Mouse (Mus musculus) cerebellum, adult 9-10 months (tissue): ENCODE measurements around the gene Cym.

Source experiments
- DNase-seq: peaks from one replicate; pipeline ENCODE4 v3.0.0; 2022

The Cym gene

DNA sequence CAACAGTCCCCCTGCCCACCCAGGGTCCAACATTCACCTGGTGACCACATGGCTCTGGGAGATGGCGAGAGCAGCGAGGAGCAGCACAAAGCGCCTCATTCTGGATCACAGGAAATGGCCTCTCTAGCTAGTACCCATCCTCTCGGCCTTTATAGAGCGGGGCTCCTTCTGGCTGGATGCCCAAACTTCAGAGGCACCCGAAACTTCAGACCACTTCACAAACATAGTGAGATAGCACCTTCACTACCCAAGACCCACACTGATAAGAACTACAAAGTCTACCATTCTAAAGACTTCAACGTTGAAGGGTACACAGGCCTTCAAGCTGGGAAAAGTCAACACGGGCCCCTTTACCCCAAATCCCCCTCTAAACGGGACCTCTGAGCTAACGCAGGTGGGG, at the start of gene Cym:
Gene Cym, minus strand, starts transcription at position 125 of the 400 bp plus-strand sequence.
- no peak for DNase-seq

DNA sequence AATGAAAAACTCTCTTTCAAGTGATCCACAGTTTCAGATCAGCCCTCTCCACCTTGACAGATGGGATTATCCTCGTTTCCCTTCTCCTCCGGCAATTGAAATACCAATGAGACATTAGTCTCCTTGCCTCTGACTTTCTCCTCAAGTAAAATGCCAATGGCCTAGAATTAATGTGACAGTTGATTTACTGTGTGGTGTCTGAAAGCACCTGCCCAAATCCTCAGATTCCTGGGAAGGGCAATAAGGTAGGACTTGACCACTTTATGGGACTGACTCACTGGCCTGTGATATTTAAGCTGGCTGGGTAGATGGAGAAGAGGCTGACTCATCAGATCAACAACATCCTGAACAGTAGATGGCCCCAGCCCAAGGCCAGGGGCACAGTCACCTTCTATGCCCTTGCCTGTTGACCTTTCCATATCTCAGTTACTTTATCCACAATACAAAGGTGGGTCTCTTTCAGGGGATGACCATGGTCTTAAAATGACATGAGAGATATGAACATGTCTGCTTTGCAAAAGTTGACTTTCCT, 45.3 kb upstream of the Cym start:
- DNase-seq = no peak

DNA sequence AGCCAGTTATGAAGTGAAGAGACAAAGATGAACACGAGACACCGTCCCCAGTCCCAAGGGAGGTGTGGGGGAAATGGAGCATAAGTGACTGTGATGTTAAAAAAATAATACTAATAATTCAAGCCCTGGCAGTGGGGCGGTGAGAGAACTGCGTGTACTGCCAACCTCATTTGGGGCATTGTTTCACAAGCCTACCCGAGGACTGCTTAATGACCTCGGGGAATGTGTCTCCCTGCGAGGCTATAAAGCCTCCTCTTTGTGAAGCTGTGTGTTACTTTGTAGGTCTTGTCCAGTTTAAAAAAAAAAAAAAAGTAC, 40.3 kb upstream of the Cym start:
- no peak for DNase-seq

GRCm38 (mm10) chr3:107260956-107261850, 39.7 kb upstream of the Cym start:
- no peak for DNase-seq

DNA sequence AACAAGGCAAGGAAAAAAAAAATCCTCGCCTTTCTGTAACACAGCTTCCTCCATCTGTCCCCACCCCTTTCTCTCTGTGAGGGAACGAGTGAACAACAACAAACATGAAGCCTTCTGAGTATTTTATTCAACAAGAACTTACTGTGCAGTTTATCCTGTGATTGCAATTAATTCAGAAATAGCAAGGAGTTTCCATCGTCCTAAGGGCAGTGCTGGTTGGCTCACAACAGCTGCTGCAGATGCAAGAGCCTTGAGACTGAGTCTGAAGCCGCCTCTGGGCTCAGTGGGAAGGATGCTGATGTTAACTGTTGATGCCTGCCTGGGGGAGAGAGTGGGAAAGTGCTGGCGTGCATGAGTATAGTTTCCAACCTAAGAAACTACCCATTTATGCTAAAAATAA, 36.4 kb upstream of the Cym start:
- DNase-seq = no peak

GRCm38 (mm10) chr3:107256724-107257123, 35.2 kb upstream of the Cym start:
- DNase-seq = no peak

DNA sequence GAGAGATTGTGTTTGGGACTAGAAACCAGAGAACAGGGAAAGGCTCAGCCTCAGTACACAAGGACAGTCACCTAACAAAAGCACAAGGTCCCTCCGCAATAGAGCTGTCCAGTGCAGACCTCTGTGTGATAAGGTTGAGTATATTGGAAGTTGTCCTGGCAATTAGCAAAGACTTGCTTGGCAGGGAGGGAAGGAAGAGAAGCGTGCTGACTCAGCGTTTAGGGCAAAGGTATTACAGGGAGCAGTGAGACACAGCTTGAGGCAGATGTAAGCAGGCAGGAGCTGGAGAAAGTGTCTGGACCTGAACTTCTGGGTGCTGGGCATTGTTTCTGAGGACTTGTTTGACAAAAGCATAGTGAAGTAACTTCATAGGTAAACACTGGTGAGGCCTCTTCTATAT, 34.5 kb upstream of the Cym start:
- no peak for DNase-seq

DNA sequence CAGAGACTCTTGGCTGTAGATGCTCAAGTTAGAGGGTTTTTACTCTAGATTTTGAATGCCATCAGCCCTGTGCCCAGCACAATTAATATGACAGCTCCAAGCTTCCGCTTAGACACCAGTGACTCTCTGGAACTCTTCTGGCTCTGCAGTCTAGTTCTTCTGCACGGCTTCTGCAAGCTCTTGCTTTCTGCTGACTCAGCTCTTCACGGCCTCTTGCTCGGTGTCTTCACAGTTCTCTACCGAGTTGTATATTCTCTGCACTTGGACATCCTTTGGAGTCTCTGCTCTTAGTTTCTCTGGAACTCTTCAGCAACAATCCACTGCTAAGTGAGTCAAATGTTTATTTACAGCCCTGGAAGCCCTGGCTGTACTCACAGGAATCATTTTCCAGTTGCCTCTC, 32.4 kb upstream of the Cym start:
- no peak for DNase-seq

- DNase-seq = no peak
Observed at GRCm38 (mm10) chr3:107252035-107252434, 30.5 kb upstream of the Cym start.

GRCm38 (mm10) chr3:107250320-107250719, 28.8 kb upstream of the Cym start:
- no peak for DNase-seq

DNA sequence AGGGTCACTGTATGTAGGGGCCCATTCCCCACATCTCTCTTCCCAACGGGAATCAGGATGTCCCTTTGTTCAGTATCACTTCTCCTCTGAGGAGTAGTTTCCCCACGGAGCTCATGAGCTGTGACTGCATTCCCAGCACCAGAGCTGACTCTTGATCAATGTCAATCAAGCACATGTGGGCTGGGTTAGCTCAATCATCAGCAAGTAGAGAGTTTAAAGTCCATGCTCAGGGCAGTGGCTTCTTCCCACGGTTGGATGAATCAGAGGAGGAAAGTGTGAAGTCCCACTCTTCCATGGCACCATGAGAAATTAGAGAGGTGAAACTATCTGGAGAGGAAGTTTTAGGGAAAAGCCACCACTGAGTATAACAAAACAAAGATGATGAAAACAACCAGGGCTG, 27.5 kb upstream of the Cym start:
- DNase-seq = no peak

GRCm38 (mm10) chr3:107246876-107247275, 25.3 kb upstream of the Cym start:
- DNase-seq = no peak

- DNase-seq = no peak
Observed at GRCm38 (mm10) chr3:107241389-107242094, 20.0 kb upstream of the Cym start.

DNA sequence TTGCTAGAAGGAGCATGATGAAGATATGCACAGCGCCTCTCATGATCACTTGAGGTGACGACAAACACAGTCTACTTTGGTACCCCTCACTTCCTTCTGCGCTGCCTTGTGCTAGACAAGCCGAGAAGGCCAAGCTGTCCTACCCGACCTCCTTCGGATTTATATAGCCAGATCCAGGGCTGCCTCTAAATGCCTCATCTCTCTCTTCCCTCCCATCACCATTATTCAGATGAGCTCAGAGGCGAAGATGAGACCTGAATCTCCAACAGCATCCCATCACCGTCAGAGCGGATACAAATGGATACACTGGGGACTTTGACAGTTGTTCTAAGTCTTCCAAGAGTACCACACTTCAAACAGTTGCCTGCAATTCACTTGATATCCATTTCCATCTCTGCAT, 18.1 kb upstream of the Cym start, which contains the start of gene Prok1:
Gene Prok1, minus strand, starts transcription at position 101 of the 400 bp plus-strand sequence.
- no peak for DNase-seq

GRCm38 (mm10) chr3:107238471-107238980, 17.0 kb upstream of the Cym start:
- no peak for DNase-seq

- DNase-seq = no peak
Observed at GRCm38 (mm10) chr3:107238051-107238450, 16.5 kb upstream of the Cym start.

DNA sequence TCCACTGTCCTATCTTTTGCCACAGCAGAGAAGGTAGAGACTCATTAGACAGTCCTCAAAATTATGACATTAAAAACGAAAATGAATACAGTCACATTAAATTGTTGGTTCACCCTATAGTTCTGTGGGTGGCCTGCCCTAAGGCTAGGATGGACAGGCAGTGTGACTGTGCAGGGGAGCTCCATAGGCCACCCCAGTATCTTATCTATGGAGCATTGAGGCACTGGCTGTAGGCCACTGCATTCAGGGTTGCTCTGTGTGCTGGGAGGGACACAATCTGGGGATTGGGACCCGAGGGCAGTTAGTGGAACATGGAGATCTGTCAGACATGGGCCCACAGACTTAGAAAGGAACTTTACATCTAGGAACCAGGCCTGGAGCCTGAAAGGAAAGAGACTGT, 12.4 kb upstream of the Cym start:
- DNase-seq = no peak

DNA sequence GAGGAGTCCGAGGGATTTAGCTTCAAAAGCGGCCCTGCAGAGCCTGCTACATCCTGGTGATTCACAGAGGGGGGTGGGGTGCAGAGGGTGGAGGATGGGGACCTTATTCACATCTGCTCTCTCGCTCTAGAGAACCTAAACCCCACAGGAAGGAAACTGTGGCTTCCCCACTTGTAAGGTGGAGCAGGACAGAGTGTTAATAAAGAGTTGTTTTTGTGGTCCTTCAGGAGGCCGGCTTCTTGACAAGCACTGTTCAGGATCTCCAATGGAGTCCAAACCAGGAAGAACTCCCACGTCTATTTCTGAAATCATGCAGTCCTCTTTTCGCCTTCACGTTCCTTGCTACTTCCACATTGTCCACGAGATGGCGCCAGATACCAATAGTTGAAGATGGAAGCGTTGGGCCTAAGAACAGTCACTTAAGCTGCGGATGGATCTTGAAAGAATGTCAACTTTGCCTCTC, 11.8 kb upstream of the Cym start:
- peak; percentile 76 for DNase-seq

- no peak for DNase-seq
Observed at GRCm38 (mm10) chr3:107231202-107231601, 9.7 kb upstream of the Cym start.

- no peak for DNase-seq
Observed at GRCm38 (mm10) chr3:107230527-107230926, 9.0 kb upstream of the Cym start, which contains the start of gene A630076J17Rik. Gene A630076J17Rik, plus strand, starts transcription at chr3:107230614.

- DNase-seq = no peak
Observed at GRCm38 (mm10) chr3:107229822-107230221, 8.3 kb upstream of the Cym start.

GRCm38 (mm10) chr3:107229221-107229620, 7.7 kb upstream of the Cym start:
- no peak for DNase-seq

- no peak for DNase-seq
Observed at GRCm38 (mm10) chr3:107225820-107226219, 4.3 kb upstream of the Cym start.

DNA sequence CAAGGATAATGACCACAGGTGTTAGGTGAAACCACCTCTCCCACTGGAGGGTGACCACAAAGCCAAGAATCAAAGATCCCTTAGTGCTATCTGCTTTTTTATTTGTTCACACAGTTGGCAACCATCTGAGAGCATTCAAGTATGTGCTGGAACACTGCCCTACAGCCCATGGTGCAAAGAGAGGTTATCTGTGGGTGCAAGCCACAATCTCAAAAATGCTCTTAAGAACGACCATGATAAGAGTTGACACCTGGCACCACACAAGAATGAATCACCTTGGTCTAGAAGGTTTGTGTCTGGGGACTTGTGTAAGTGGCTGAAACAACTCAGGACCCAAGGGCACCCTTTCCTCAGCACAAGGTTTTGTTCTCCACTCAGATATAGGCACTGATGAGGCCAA, 1.7 kb upstream of the Cym start:
- DNase-seq = no peak
